Mouse (Mus musculus): ENCODE data around the gene Tenm4.

- TF ChIP-seq CTCF (IDR thresholded peaks at IDR 0.05; ENCODE audit: borderline replicate concordance, insufficient read depth, low read depth, low read length) (no peak), POLR2A (IDR thresholded peaks at IDR 0.05; ENCODE audit: borderline replicate concordance, insufficient read depth, low read length) (no peak)
Observed at GRCm38 (mm10) chr7:96181751-96182150, 10.7 kb downstream of the Tenm4 start.
